Mouse (Mus musculus) right cerebral cortex, postnatal 4 days (tissue): ENCODE results near the gene Glod4.

Experiments used
- DNase-seq: peaks from one replicate; pipeline ENCODE4 v3.0.0-alpha.2; 2022

Gene Glod4

GRCm38 (mm10) chr11:76242901-76243810 lies at the start of gene Glod4, which contains the start of gene Mrm3:
TSS of gene Glod4 (minus strand) at chr11:76243725.
TSS of gene Mrm3 (plus strand) at chr11:76243715.
- peak; percentile 95 for DNase-seq

GRCm38 (mm10) chr11:76292831-76293230 lies 49.3 kb upstream of the Glod4 start:
- DNase-seq, result no peak

- DNase-seq, result no peak
These were observed 48.9 kb upstream of the Glod4 start for GRCm38 (mm10) chr11:76292398-76292797.

- DNase-seq, result no peak
These were observed 48.4 kb upstream of the Glod4 start for GRCm38 (mm10) chr11:76291960-76292359.

GRCm38 (mm10) chr11:76290367-76290766 lies 46.8 kb upstream of the Glod4 start:
- DNase-seq, result peak; percentile 46

GRCm38 (mm10) chr11:76288645-76289044 lies 45.1 kb upstream of the Glod4 start:
- DNase-seq, result peak; percentile 29

- DNase-seq, result no peak
These were observed 43.8 kb upstream of the Glod4 start for GRCm38 (mm10) chr11:76287301-76287700.

GRCm38 (mm10) chr11:76286534-76287126 lies 43.1 kb upstream of the Glod4 start:
- DNase-seq, result no peak

- DNase-seq, result no peak
These were observed 42.0 kb upstream of the Glod4 start for GRCm38 (mm10) chr11:76285431-76286075.

GRCm38 (mm10) chr11:76283841-76284240 lies 40.3 kb upstream of the Glod4 start:
- DNase-seq, result no peak

GRCm38 (mm10) chr11:76279971-76280370 lies 36.4 kb upstream of the Glod4 start:
- DNase-seq, result no peak

- DNase-seq, result no peak
These were observed 35.7 kb upstream of the Glod4 start for GRCm38 (mm10) chr11:76278960-76279852.

- DNase-seq, result no peak
These were observed 28.9 kb upstream of the Glod4 start for GRCm38 (mm10) chr11:76272440-76272839.

GRCm38 (mm10) chr11:76268521-76269065 lies 25.1 kb upstream of the Glod4 start:
- DNase-seq, result no peak

GRCm38 (mm10) chr11:76268001-76268459 lies 24.5 kb upstream of the Glod4 start:
- DNase-seq, result no peak

GRCm38 (mm10) chr11:76267550-76267949 lies 24.0 kb upstream of the Glod4 start:
- DNase-seq, result no peak

- no peak for DNase-seq
These were observed 19.3 kb upstream of the Glod4 start for GRCm38 (mm10) chr11:76262611-76263351.

GRCm38 (mm10) chr11:76261224-76261623 lies 17.7 kb upstream of the Glod4 start:
- no peak for DNase-seq

- DNase-seq, result no peak
These were observed 16.9 kb upstream of the Glod4 start for GRCm38 (mm10) chr11:76260208-76261050.

GRCm38 (mm10) chr11:76258511-76258910 lies 15.0 kb upstream of the Glod4 start:
- no peak for DNase-seq
